Mouse (Mus musculus) B cell, adult 2 months (primary cell): ENCODE results near the gene H3f3a.
"Not testable (repeated sequence)": the region's sequence is repeated elsewhere in the genome, so short reads cannot be mapped to it uniquely, and the experiment has no call there.

Experiments used
- DNase-seq, 2 experiments: peaks; one replicate each; pipeline ENCODE4 v3.0.0; 2022

H3f3a gene

GRCm38 (mm10) chr1:180813885-180814740, at the start of gene H3f3a:
H3f3a (minus strand) TSS chr1:180813943.
- DNase-seq = peak; percentile 84 to 90

GRCm38 (mm10) chr1:180860030-180860429, 46.3 kb upstream of the H3f3a start:
- no peak for DNase-seq

- no peak for DNase-seq
Observed at GRCm38 (mm10) chr1:180858763-180859162, 45.0 kb upstream of the H3f3a start.

GRCm38 (mm10) chr1:180850316-180851270, 36.9 kb upstream of the H3f3a start, which contains the start of gene Sde2:
Sde2 (plus strand) TSS chr1:180851127.
- DNase-seq = peak; percentile 100

GRCm38 (mm10) chr1:180849701-180850301, 36.1 kb upstream of the H3f3a start:
- DNase-seq = no peak

- DNase-seq = peak; percentile 82 to 84
Observed at GRCm38 (mm10) chr1:180848511-180849241, 34.9 kb upstream of the H3f3a start.

- DNase-seq = peak in 1 of 2 experiments; percentile 51
Observed at GRCm38 (mm10) chr1:180848114-180848510, 34.4 kb upstream of the H3f3a start.

- DNase-seq = peak; percentile 53 to 61
Observed at GRCm38 (mm10) chr1:180841561-180842300, 28.0 kb upstream of the H3f3a start.

- DNase-seq = no peak
Observed at GRCm38 (mm10) chr1:180839201-180839910, 25.6 kb upstream of the H3f3a start.

- no peak for DNase-seq
Observed at GRCm38 (mm10) chr1:180838014-180838413, 24.3 kb upstream of the H3f3a start.

- DNase-seq = no peak
Observed at GRCm38 (mm10) chr1:180837186-180837585, 23.4 kb upstream of the H3f3a start.

- not testable (repeated sequence) for DNase-seq
Observed at GRCm38 (mm10) chr1:180836467-180836866, 22.7 kb upstream of the H3f3a start.

GRCm38 (mm10) chr1:180835273-180836015, 21.7 kb upstream of the H3f3a start:
- DNase-seq = peak in 1 of 2 experiments; percentile 20

- no peak for DNase-seq
Observed at GRCm38 (mm10) chr1:180830588-180831346, 17.0 kb upstream of the H3f3a start.

- DNase-seq = no peak
Observed at GRCm38 (mm10) chr1:180830175-180830574, 16.4 kb upstream of the H3f3a start.

- peak; percentile 75 to 78 for DNase-seq
Observed at GRCm38 (mm10) chr1:180829775-180830174, 16.0 kb upstream of the H3f3a start.

- peak; percentile 57 to 66 for DNase-seq
Observed at GRCm38 (mm10) chr1:180826634-180827033, 12.9 kb upstream of the H3f3a start.

GRCm38 (mm10) chr1:180824721-180825120, 11.0 kb upstream of the H3f3a start:
- DNase-seq = peak; percentile 74 to 82

GRCm38 (mm10) chr1:180823716-180824115, 10.0 kb upstream of the H3f3a start:
- DNase-seq = no peak
